Mouse (Mus musculus) B cell, adult 2 months (primary cell): ENCODE data around the gene Nicn1.

ENCODE experiments used
- DNase-seq, 2 experiments: peaks; one replicate each; pipeline ENCODE4 v3.0.0; 2022

The Nicn1 gene

DNA sequence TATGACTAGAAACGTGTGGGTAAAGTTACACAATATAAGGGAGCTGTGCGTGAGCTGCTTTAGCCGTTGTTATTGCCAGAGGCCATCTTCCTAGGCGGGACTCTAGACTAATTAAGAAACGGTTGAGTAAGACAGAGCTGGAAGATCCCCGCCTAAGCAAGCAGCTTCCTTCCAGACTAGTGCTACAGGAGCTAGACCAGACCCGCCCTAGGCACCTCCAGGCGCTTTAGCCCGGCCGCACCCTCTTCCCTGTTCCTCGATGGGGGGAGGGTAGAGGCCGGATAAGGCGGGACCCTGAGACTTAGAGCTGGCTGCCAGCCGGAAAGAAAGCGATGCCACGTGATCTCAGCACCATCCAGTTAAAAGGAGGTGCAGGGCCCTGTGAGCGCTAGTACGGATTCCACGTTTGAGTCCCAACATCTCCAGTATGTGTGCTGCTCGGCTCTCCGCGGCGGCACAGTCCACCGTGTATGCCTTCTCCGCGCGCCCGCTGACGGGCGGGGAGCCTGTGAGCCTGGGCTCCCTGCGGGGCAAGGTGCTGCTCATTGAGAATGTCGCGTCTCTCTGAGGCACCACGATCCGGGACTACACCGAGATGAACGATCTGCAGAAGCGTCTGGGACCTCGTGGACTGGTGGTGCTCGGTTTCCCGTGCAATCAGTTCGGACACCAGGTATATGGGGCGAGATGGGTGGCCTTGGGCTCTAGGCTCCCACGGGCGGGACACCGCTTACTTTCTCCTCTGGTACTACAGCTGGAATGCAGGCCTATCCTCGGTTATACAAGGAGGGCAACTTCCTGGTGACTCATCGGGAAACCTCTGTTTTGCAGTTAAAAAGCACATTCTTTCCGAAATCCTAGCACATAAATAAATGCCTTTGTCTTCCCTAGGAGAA is 48.9 kb downstream of the Nicn1 start, which contains the start of gene Gpx1:
Gene Gpx1 (plus strand): TSS at position 18 of the 896 bp plus-strand sequence.
- peak; percentile 87 to 89 for DNase-seq

- no peak for DNase-seq
Observed at GRCm38 (mm10) chr9:108339886-108340257, 49.6 kb downstream of the Nicn1 start.

DNA sequence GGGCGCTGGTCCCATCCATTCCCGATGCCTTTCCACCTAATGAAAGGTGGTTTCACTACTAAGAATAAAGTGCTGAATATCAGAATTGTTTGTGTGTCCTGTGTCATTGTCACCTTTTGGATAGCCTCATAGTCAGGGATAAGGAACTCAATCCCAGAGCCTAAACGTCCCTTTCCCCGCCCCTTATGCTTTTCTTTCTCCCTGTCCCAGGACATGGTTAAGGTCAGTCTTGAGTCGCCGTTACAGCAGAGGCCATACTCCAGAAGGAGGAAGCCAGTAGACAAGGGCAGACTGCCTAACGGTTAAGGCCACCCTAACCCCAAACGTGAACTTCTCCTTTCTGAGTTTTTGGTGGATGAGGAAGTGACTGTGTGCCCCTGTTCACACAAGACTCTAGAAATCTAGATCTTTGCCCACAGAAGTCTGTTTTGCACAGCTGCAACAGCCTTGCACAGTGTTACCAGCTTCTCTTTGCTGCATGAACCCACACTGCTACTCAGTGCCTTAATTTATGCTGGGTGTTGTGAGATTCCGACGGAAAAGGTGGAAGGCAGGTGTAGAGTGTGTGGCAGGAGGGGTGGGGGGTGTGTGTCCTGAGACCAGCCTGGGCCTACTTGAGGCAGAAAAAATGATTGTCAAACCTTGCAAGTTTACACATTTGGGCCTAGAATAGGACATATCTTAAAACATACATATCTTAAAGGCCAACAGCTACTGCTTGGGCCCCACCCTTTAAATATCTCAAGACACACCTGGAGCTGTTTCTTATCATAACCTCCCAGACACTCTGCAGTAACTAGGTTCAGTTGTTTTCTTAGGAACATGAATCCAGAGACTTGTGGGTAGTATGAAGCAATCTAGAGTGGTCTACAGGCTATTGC is 50.3 kb downstream of the Nicn1 start:
- peak; percentile 72 to 75 for DNase-seq

DNA sequence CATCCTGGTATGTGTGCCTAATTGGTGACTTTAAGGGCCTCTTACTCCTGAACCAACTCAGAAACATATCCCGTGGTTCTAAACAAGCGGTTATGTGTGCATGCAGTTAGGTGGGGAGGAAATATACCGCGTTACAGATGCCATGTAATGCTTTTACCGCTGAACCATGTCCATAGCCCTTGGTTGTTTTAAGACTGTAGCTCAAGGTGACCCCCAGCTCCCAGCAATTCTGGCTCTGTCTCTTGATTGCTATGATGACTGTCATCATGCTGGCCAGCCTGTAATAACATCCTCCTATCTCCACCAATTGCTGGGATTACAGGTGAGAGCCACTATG is 50.9 kb downstream of the Nicn1 start:
- DNase-seq = no peak

GRCm38 (mm10) chr9:108341801-108342200 is 51.6 kb downstream of the Nicn1 start:
- DNase-seq = no peak

DNA sequence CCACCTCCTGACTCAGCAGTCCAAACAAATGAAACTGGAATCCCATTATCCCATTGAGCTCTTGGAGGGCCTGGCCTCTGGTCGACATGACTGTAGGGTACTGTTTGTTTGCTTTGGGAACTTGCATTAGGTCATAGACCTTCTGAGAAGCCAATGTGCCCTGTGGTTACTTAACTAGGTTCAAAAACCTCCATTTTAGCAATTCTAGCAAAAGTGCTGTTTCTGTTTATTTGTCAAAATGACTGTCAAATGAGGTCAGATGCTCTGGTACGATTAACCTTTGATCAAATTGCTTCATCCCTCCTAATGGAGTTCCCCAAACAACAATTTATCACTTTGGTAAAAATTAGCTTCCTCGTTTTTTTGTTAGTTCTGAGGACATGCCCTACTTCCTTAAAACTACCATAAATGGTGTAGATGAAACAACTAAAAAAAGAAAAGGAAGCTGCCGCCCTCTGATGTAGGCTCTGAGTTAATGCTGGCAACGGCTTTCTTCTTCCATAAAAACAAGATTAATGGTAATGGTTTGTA is 52.1 kb downstream of the Nicn1 start:
- peak; percentile 47 to 49 for DNase-seq

DNA sequence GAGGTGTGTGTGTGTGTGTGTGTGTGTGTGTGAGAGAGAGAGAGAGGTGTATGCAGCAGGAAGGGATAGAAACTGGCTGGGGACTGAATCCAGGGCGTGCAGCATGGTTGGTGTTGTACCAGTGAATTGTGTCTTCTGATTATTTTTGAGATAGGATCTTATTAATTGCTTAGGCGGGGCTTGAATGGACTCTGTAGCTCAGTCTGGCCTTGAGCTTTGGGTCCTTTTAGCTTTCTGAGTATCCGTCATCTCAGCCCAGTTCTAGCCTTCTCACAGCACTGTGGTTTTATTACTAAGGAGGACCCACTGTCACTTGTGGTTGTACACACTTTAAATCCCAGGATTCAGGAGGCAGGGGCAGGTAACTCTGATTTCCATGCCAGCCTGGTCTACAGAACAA is 53.1 kb downstream of the Nicn1 start:
- no peak for DNase-seq

- no peak for DNase-seq
Observed at GRCm38 (mm10) chr9:108343835-108344234, 53.6 kb downstream of the Nicn1 start.

DNA sequence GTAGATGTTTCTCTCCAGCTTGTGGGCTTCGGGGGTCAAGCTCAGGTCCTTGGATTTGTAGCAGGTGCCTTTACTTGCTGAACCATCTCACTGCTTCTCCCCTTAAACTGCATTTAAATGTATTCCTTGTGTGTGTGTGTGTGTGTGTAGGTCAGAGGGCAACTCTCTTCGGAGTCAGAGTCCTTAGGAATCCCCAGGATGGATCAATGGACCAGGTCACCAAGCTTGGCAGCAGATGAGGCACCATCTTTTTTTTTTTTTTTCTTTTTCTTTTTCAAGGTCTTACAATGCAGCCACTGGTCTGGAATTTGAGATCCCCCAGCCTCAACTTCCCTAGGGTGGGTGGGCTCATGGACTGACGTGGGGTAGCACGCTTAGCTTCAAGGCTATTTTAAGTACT is 54.2 kb downstream of the Nicn1 start:
- no peak for DNase-seq
